Mouse (Mus musculus) liver, adult 2 months (tissue): ENCODE measurements around the gene Capn15.

Experiments
- CTCF ChIP-seq: fragments of 200-500 bp; IDR thresholded peaks from 2 replicates; pipeline ENCODE4 v1.5.1; 2011; ENCODE audit warnings: low read depth, low read length, control low read depth
- POLR2A ChIP-seq: fragments of 200-500 bp; IDR thresholded peaks from 2 replicates; pipeline ENCODE4 v1.6.1; 2011; ENCODE audit warnings: low read length, control low read depth; ENCODE audit not compliant: insufficient read depth; ENCODE audit errors: extremely low read depth

GRCm38 (mm10) chr17:25947576-25947975 lies 38.0 kb downstream of the Capn15 start:
- TF ChIP-seq CTCF: no peak
- TF ChIP-seq POLR2A: no peak
